Mouse (Mus musculus) spleen, adult 2 months (tissue): ENCODE data around the gene Lce1a1.

Source experiments
- CTCF ChIP-seq: fragments of 200-500 bp; IDR thresholded peaks from 2 replicates; pipeline ENCODE4 v1.5.1; 2011; ENCODE audit warnings: mild to moderate bottlenecking, inconsistent platforms; ENCODE audit not compliant: insufficient read depth, insufficient read length, insufficient replicate concordance; ENCODE audit errors: extremely low read depth
- POLR2A ChIP-seq: fragments of 200-500 bp; IDR thresholded peaks from 2 replicates; pipeline ENCODE4 v1.6.1; 2011; ENCODE audit warnings: low read depth, low read length, inconsistent platforms

DNA sequence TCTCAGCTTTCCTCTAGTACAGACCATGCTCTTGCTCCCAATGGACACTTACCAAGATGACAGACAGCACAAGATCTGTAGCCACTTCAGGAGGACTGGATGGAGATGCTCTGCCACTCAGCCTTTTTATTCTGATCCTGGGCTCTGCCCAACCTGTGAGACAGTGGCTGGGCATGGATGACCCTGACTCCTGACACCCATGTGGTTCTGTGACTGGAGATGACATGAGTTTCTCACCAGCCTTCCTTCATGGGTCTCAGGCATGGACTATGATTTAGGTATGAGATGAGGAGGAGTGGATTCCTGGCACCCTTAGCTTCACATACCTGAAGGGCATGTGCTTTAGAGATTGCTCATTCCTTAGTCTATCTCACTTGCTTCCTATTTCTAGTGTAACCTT lies 8.7 kb upstream of the Lce1a1 start, which contains the start of gene Lce1b:
- TF ChIP-seq CTCF (no peak), POLR2A (no peak)
